Mouse (Mus musculus) heart, adult 2 months (tissue): Measurements from ENCODE around the gene Stpg1. TPM values are rescaled to one million over a fixed set of nuclear protein-coding genes. Genes with fewer than 3 reads are reported as not detected.

ENCODE experiments used
- DNase-seq, 2 experiments: peaks; one replicate each; pipeline ENCODE4 v3.0.0; 2021
- H3K27ac ChIP-seq: fragments of 200-600 bp; 2 replicates; pipeline ENCODE4 v1.8.1; 2022
- H3K27me3 ChIP-seq: fragments of 200-500 bp; 2 replicates; pipeline ENCODE4 v1.6.1; 2012; ENCODE audit warnings: mild to moderate bottlenecking, low read length, inconsistent platforms, mixed read lengths; ENCODE audit not compliant: control insufficient read depth, insufficient read depth
- H3K36me3 ChIP-seq: fragments of 200-500 bp; 2 replicates; pipeline ENCODE4 v1.6.1; 2012; ENCODE audit warnings: low read length, inconsistent platforms; ENCODE audit not compliant: control insufficient read depth, insufficient read depth
- H3K4me1 ChIP-seq: fragments of 200-500 bp; 2 replicates; pipeline ENCODE4 v1.6.1; 2011; ENCODE audit warnings: low read length; ENCODE audit not compliant: control insufficient read depth, insufficient read depth
- H3K4me3 ChIP-seq: fragments of 200-600 bp; 2 replicates; pipeline ENCODE4 v1.8.1; 2022
- H3K79me2 ChIP-seq: fragments of 200-500 bp; replicated peaks from 2 replicates; pipeline ENCODE4 v1.6.1; 2012; ENCODE audit warnings: mild to moderate bottlenecking, inconsistent platforms, low read length, moderate library complexity, mixed read lengths; ENCODE audit not compliant: control insufficient read depth, insufficient read depth
- H3K9ac ChIP-seq: fragments of 200-500 bp; 2 replicates; pipeline ENCODE4 v1.6.1; 2012; ENCODE audit warnings: low read depth, mild to moderate bottlenecking, control low read depth, inconsistent platforms, low read length, mixed read lengths
- CTCF ChIP-seq: fragments of 200-600 bp; IDR thresholded peaks from 2 replicates; pipeline ENCODE4 v1.8.1; 2022; ENCODE audit warnings: antibody characterized with exemption, mild to moderate bottlenecking, moderate library complexity
- EP300 ChIP-seq: fragments of 200-500 bp; IDR thresholded peaks from 2 replicates; pipeline ENCODE4 v1.6.1; 2011; ENCODE audit warnings: low read depth, low read length, control low read depth; ENCODE audit not compliant: insufficient read depth
- POLR2A ChIP-seq: fragments of 200-500 bp; IDR thresholded peaks from 2 replicates; pipeline ENCODE4 v1.6.1; 2011; ENCODE audit warnings: mild to moderate bottlenecking, low read depth, low read length, control low read depth; ENCODE audit not compliant: insufficient read depth
- WGBS: fragments of 180-500 bp; shearing (Covaris S2); methylation state at CpG from one replicate; pipeline ENCODE4 v1.1.7; 2018; 5-methylcytosine and 5-hydroxymethylcytosine counted together
- intact Hi-C: fragments of 180-260 bp; cut with DNase I; formaldehyde crosslinking; loops from one replicate; pipeline ENCODE4 v1.15.1; 2025
- polyA plus RNA-seq: library from polyadenylated mRNA; depleted of rRNA; stranded (reverse); fragments of >200 nt; gene quantifications from 2 replicates; pipeline ENCODE4 v1.2.3, GENCODE M21; 2012
- total RNA-seq, 2 experiments: library from RNA; stranded (reverse); gene quantifications; 2 replicates each; pipeline ENCODE4 v1.2.3; 2021

Stpg1 gene
- total and polyA plus RNA-seq, 3 experiments: 0.25 TPM; not detected in 2

- Histone ChIP-seq H3K27ac (no peak overlapping the region), H3K4me3 (no peak overlapping the region), H3K9ac (no peak overlapping the region), H3K36me3 (no peaks in the 10 kb centered on the region), H3K79me2 (no peaks in the 10 kb centered on the region), H3K4me1 (no peaks in the 10 kb centered on the region; the same call in 1 of the 2 replicates), H3K27me3 (no peaks in the 10 kb centered on the region)
- DNase-seq: no peak
- TF ChIP-seq POLR2A: no peak
- no peak for TF ChIP-seq EP300
- TF ChIP-seq CTCF: no peak
- WGBS: 62% methylated on average over 14 of the region's 14 CpGs
- intact Hi-C loops: no loop called here
Measured at GRCm38 (mm10) chr4:135547551-135547950, 53.0 kb downstream of the Stpg1 start.

GRCm38 (mm10) chr4:135548108-135548507, 53.5 kb downstream of the Stpg1 start:
- no peaks in the 10 kb centered on the region for H3K36me3 ChIP-seq
- no peak overlapping the region for H3K9ac ChIP-seq
- H3K27me3 ChIP-seq: no peaks in the 10 kb centered on the region
- 57% methylated on average over 7 of the region's 7 CpGs for WGBS
- no peaks in the 10 kb centered on the region for H3K79me2 ChIP-seq
- H3K27ac ChIP-seq: no peak overlapping the region
- no peak overlapping the region for H3K4me3 ChIP-seq
- no peaks in the 10 kb centered on the region; the same call in 1 of the 2 replicates for H3K4me1 ChIP-seq
- no peak for DNase-seq
- intact Hi-C loops: no loop called here
- TF ChIP-seq EP300 (no peak), CTCF (no peak), POLR2A (no peak)

GRCm38 (mm10) chr4:135548521-135549077, 54.0 kb downstream of the Stpg1 start:
- WGBS: 52% methylated on average over 9 of the region's 9 CpGs
- no peak for DNase-seq
- Histone ChIP-seq H3K27me3 (no peaks in the 10 kb centered on the region), H3K79me2 (no peaks in the 10 kb centered on the region), H3K27ac (no peak overlapping the region), H3K4me3 (no peak overlapping the region), H3K4me1 (no peaks in the 10 kb centered on the region; the same call in 1 of the 2 replicates), H3K36me3 (no peaks in the 10 kb centered on the region), H3K9ac (no peak overlapping the region)
- TF ChIP-seq CTCF: no peak
- no peak for TF ChIP-seq EP300
- TF ChIP-seq POLR2A: no peak
- intact Hi-C loops: no loop called here

- Histone ChIP-seq H3K4me3 (no peak overlapping the region), H3K36me3 (no peaks in the 10 kb centered on the region), H3K27ac (no peak overlapping the region), H3K4me1 (no peaks in the 10 kb centered on the region; the same call in 1 of the 2 replicates), H3K79me2 (no peaks in the 10 kb centered on the region), H3K27me3 (no peaks in the 10 kb centered on the region), H3K9ac (no peak overlapping the region)
- DNase-seq: no peak
- intact Hi-C loops: no loop called here
- WGBS: 75% methylated on average over 6 of the region's 6 CpGs
- TF ChIP-seq EP300 (no peak), POLR2A (no peak), CTCF (no peak)
Measured at GRCm38 (mm10) chr4:135549323-135549722, 54.7 kb downstream of the Stpg1 start.

DNA sequence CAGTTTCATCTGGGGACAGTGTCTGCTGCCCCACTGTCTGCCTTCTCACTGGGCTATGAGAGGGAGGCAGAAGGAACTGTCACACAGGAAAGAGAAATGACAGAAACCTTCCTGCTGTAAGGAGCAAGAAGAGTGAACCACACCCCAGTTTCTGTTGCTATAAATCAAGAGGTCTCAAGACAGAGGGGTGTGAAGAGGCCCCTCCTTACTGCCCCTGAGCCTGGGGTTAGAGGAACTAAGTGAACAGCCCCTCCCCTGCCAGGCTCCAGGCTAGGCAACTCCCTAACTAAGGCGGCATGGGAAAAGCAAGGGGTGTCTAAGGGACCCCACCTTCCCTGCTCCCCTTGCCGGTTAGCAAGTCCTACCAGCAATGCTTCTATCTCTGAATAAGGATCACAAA, 69.2 kb downstream of the Stpg1 start:
- Histone ChIP-seq H3K27ac (no peak overlapping the region), H3K27me3 (no peaks in the 10 kb centered on the region), H3K79me2 (no peaks in the 10 kb centered on the region), H3K9ac (no peak overlapping the region), H3K36me3 (no peaks in the 10 kb centered on the region), H3K4me1 (peaks cover 5% of the 10 kb centered on the region; the same call in 1 of the 2 replicates), H3K4me3 (no peak overlapping the region)
- WGBS: 68% methylated on average over 2 of the region's 2 CpGs
- DNase-seq: no peak
- TF ChIP-seq CTCF: no peak
- TF ChIP-seq POLR2A: no peak
- TF ChIP-seq EP300: no peak
- intact Hi-C loops: loop anchor here (2.0 to 5.0 kb wide), 2 partner anchors 89 to 104 kb away; no protein-coding TSS in a partner anchor

- Histone ChIP-seq H3K79me2 (no peaks in the 10 kb centered on the region), H3K4me1 (peaks cover 5% of the 10 kb centered on the region; the same call in 1 of the 2 replicates), H3K9ac (no peak overlapping the region), H3K27ac (peak overlapping the region; percentile 78), H3K36me3 (no peaks in the 10 kb centered on the region), H3K4me3 (no peak overlapping the region), H3K27me3 (no peaks in the 10 kb centered on the region)
- TF ChIP-seq POLR2A: no peak; the same call in 1 of the 2 replicates
- peak; percentile 66; the same call in 1 of the 2 replicates for TF ChIP-seq EP300
- whole genome bisulfite sequencing: 8% methylated on average over 9 of the region's 9 CpGs
- intact Hi-C loops: loop anchor here (2.0 kb wide), 1 partner anchor 87 kb away; no protein-coding TSS in a partner anchor
- DNase-seq: peak; percentile 70 to 81
Measured at GRCm38 (mm10) chr4:135565400-135565799, 70.8 kb downstream of the Stpg1 start.
